Mouse (Mus musculus): Measurements from ENCODE around the gene Nmnat2. TPM values are rescaled to one million over a fixed set of nuclear protein-coding genes. Genes with fewer than 3 reads are reported as not detected.

Gene Nmnat2
- polyA plus RNA-seq, 1 experiment = 0.34 TPM

GRCm38 (mm10) chr1:152942977-152943376 is 11.8 kb upstream of the Nmnat2 start:
- TF ChIP-seq GATA1 (IDR thresholded peaks at IDR 0.05; ENCODE audit: borderline replicate concordance, low read length) (no peak), FLI1 (IDR thresholded peaks at IDR 0.05; ENCODE audit: low read length) (no peak)
- H3K9me3 ChIP-seq = peaks cover 9% of the 10 kb centered on the region; the same call in 1 of the 2 replicates
- peaks cover 2% of the 10 kb centered on the region for H3K27me3 ChIP-seq (replicated peaks)
- H3K36me3 ChIP-seq (replicated peaks; ENCODE audit: low read length) = no peaks in the 10 kb centered on the region
- H3K4me3 ChIP-seq (replicated peaks) = no peak overlapping the region
- no peaks in the 10 kb centered on the region for H3K4me1 ChIP-seq

- TF ChIP-seq FLI1 (IDR thresholded peaks at IDR 0.05; ENCODE audit: low read length) (no peak), GATA1 (IDR thresholded peaks at IDR 0.05; ENCODE audit: borderline replicate concordance, low read length) (no peak)
- Histone ChIP-seq H3K4me1 (peaks cover 12% of the 10 kb centered on the region), H3K4me3 (replicated peaks) (no peak overlapping the region), H3K27me3 (replicated peaks) (peaks cover 46% of the 10 kb centered on the region), H3K36me3 (replicated peaks; ENCODE audit: low read length) (no peaks in the 10 kb centered on the region), H3K9me3 (peaks cover 6% of the 10 kb centered on the region)
Measured at GRCm38 (mm10) chr1:152954167-152954566, 626 bp upstream of the Nmnat2 start.

- TF ChIP-seq FLI1 (IDR thresholded peaks at IDR 0.05; ENCODE audit: low read length) (no peak), GATA1 (IDR thresholded peaks at IDR 0.05; ENCODE audit: borderline replicate concordance, low read length) (no peak)
- Histone ChIP-seq H3K36me3 (replicated peaks; ENCODE audit: low read length) (no peaks in the 10 kb centered on the region), H3K27me3 (replicated peaks) (peaks cover 46% of the 10 kb centered on the region), H3K4me3 (replicated peaks) (no peak overlapping the region), H3K9me3 (peaks cover 6% of the 10 kb centered on the region), H3K4me1 (peaks cover 12% of the 10 kb centered on the region)
Measured at GRCm38 (mm10) chr1:152955564-152956211, 895 bp downstream of the Nmnat2 start.

GRCm38 (mm10) chr1:152956221-152956620 is 1.4 kb downstream of the Nmnat2 start:
- Histone ChIP-seq H3K36me3 (replicated peaks; ENCODE audit: low read length) (no peaks in the 10 kb centered on the region), H3K27me3 (replicated peaks) (peaks cover 46% of the 10 kb centered on the region), H3K4me1 (peaks cover 12% of the 10 kb centered on the region), H3K9me3 (peaks cover 6% of the 10 kb centered on the region), H3K4me3 (replicated peaks) (no peak overlapping the region)
- TF ChIP-seq FLI1 (IDR thresholded peaks at IDR 0.05; ENCODE audit: low read length) = no peak
- no peak for TF ChIP-seq GATA1 (IDR thresholded peaks at IDR 0.05; ENCODE audit: borderline replicate concordance, low read length)

GRCm38 (mm10) chr1:152964344-152964743 is 9.6 kb downstream of the Nmnat2 start:
- H3K4me3 ChIP-seq (replicated peaks) = no peak overlapping the region
- H3K9me3 ChIP-seq = no peaks in the 10 kb centered on the region
- TF ChIP-seq GATA1 (IDR thresholded peaks at IDR 0.05; ENCODE audit: borderline replicate concordance, low read length) = no peak
- TF ChIP-seq FLI1 (IDR thresholded peaks at IDR 0.05; ENCODE audit: low read length) = no peak
- H3K4me1 ChIP-seq = no peaks in the 10 kb centered on the region
- H3K27me3 ChIP-seq (replicated peaks) = no peaks in the 10 kb centered on the region
- no peaks in the 10 kb centered on the region for H3K36me3 ChIP-seq (replicated peaks; ENCODE audit: low read length)

- peaks cover 14% of the 10 kb centered on the region for H3K9me3 ChIP-seq
- no peaks in the 10 kb centered on the region for H3K36me3 ChIP-seq (replicated peaks; ENCODE audit: low read length)
- no peak overlapping the region for H3K4me3 ChIP-seq (replicated peaks)
- H3K27me3 ChIP-seq (replicated peaks) = no peaks in the 10 kb centered on the region
- no peaks in the 10 kb centered on the region for H3K4me1 ChIP-seq
- TF ChIP-seq GATA1 (IDR thresholded peaks at IDR 0.05; ENCODE audit: borderline replicate concordance, low read length) = no peak
- no peak for TF ChIP-seq FLI1 (IDR thresholded peaks at IDR 0.05; ENCODE audit: low read length)
Measured at GRCm38 (mm10) chr1:152966222-152966621, 11.4 kb downstream of the Nmnat2 start.

GRCm38 (mm10) chr1:152966686-152967085 is 11.9 kb downstream of the Nmnat2 start:
- Histone ChIP-seq H3K4me1 (no peaks in the 10 kb centered on the region), H3K4me3 (replicated peaks) (no peak overlapping the region)
- TF ChIP-seq FLI1 (IDR thresholded peaks at IDR 0.05; ENCODE audit: low read length) (no peak), GATA1 (IDR thresholded peaks at IDR 0.05; ENCODE audit: borderline replicate concordance, low read length) (no peak)

GRCm38 (mm10) chr1:152969081-152969480 is 14.3 kb downstream of the Nmnat2 start:
- H3K4me3 ChIP-seq (replicated peaks) = no peak overlapping the region
- no peaks in the 10 kb centered on the region for H3K4me1 ChIP-seq
- H3K9me3 ChIP-seq = peaks cover 23% of the 10 kb centered on the region
- no peaks in the 10 kb centered on the region for H3K36me3 ChIP-seq (replicated peaks; ENCODE audit: low read length)
- no peak for TF ChIP-seq FLI1 (IDR thresholded peaks at IDR 0.05; ENCODE audit: low read length)
- no peak for TF ChIP-seq GATA1 (IDR thresholded peaks at IDR 0.05; ENCODE audit: borderline replicate concordance, low read length)
- peaks cover 6% of the 10 kb centered on the region for H3K27me3 ChIP-seq (replicated peaks)

More at GRCm38 (mm10) chr1:152966686-152967085, 11.9 kb downstream of the Nmnat2 start:
- no peaks in the 10 kb centered on the region for H3K27me3 ChIP-seq (replicated peaks)
- H3K36me3 ChIP-seq (replicated peaks; ENCODE audit: low read length) = no peaks in the 10 kb centered on the region
- H3K9me3 ChIP-seq = peaks cover 16% of the 10 kb centered on the region

- no peak overlapping the region for H3K4me3 ChIP-seq (replicated peaks)
- no peaks in the 10 kb centered on the region for H3K4me1 ChIP-seq
- TF ChIP-seq FLI1 (IDR thresholded peaks at IDR 0.05; ENCODE audit: low read length) (no peak), GATA1 (IDR thresholded peaks at IDR 0.05; ENCODE audit: borderline replicate concordance, low read length) (no peak)
- peaks cover 52% of the 10 kb centered on the region for H3K9me3 ChIP-seq
- peaks cover 6% of the 10 kb centered on the region for H3K27me3 ChIP-seq (replicated peaks)
- no peaks in the 10 kb centered on the region for H3K36me3 ChIP-seq (replicated peaks; ENCODE audit: low read length)
Measured at GRCm38 (mm10) chr1:152972957-152973356, 18.2 kb downstream of the Nmnat2 start.

- Histone ChIP-seq H3K9me3 (peaks cover 56% of the 10 kb centered on the region), H3K36me3 (replicated peaks; ENCODE audit: low read length) (no peaks in the 10 kb centered on the region)
- TF ChIP-seq FLI1 (IDR thresholded peaks at IDR 0.05; ENCODE audit: low read length) = no peak
- TF ChIP-seq GATA1 (IDR thresholded peaks at IDR 0.05; ENCODE audit: borderline replicate concordance, low read length) = no peak
Measured at GRCm38 (mm10) chr1:152973421-152973820, 18.6 kb downstream of the Nmnat2 start.

More at GRCm38 (mm10) chr1:152973421-152973820, 18.6 kb downstream of the Nmnat2 start:
- Histone ChIP-seq H3K4me1 (no peaks in the 10 kb centered on the region), H3K27me3 (replicated peaks) (peaks cover 6% of the 10 kb centered on the region), H3K4me3 (replicated peaks) (no peak overlapping the region)

Data from megakaryocyte, embryonic 14.5 days (primary cell).